Mouse (Mus musculus) midbrain, postnatal 0 days (tissue): ENCODE measurements around the gene Olfr5. TPM values are rescaled to one million over a fixed set of nuclear protein-coding genes. Genes with fewer than 3 reads are reported as not detected.

Experiments
- ATAC-seq: fragments of 200-750 bp; cut with Nextera tagmentation; 2 replicates; pipeline ENCODE4 v1.8.0; 2017; ENCODE audit warnings: moderate number of reproducible peaks, mild to moderate bottlenecking, moderate TSS enrichment, moderate library complexity; ENCODE audit not compliant: low FRiP score
- DNase-seq: peaks from one replicate; pipeline ENCODE4 v3.0.0-alpha.2; 2015; ENCODE audit warnings: low spot score
- H3K27ac ChIP-seq: fragments of 300-500 bp; sonication (generic); 2 replicates; pipeline ENCODE4 v1.5.1; 2014; ENCODE audit warnings: low read depth, mild to moderate bottlenecking, low read length, mixed read lengths
- H3K27me3 ChIP-seq: fragments of 300-500 bp; sonication (generic); 2 replicates; pipeline ENCODE4 v1.6.1; 2014; ENCODE audit warnings: low read length, control low read depth, mixed read lengths; ENCODE audit not compliant: insufficient read depth
- H3K36me3 ChIP-seq: fragments of 300-500 bp; sonication (generic); 2 replicates; pipeline ENCODE4 v1.6.1; 2014; ENCODE audit warnings: low read length, control low read depth, mixed read lengths; ENCODE audit not compliant: insufficient read depth
- H3K4me1 ChIP-seq: fragments of 300-500 bp; sonication (generic); 2 replicates; pipeline ENCODE4 v1.6.1; 2014; ENCODE audit warnings: mild to moderate bottlenecking, control low read depth, antibody characterized with exemption, low read length, mixed read lengths; ENCODE audit not compliant: insufficient read depth
- H3K4me2 ChIP-seq: fragments of 300-500 bp; sonication (generic); 2 replicates; pipeline ENCODE4 v1.6.1; 2014; ENCODE audit warnings: low read depth, mild to moderate bottlenecking, low read length, mixed read lengths; ENCODE audit not compliant: poor library complexity, severe bottlenecking
- H3K4me3 ChIP-seq: fragments of 300-500 bp; sonication (generic); 2 replicates; pipeline ENCODE4 v1.5.1; 2014; ENCODE audit warnings: low read depth, mild to moderate bottlenecking, low read length, moderate library complexity
- H3K9ac ChIP-seq: fragments of 300-500 bp; sonication (generic); replicated peaks from 2 replicates; pipeline ENCODE4 v1.6.1; 2014; ENCODE audit warnings: mild to moderate bottlenecking, low read length, moderate library complexity, mixed read lengths; ENCODE audit not compliant: poor library complexity, severe bottlenecking
- H3K9me3 ChIP-seq: fragments of 300-500 bp; sonication (generic); 2 replicates; pipeline ENCODE4 v1.6.1; 2016; ENCODE audit warnings: low read length, control low read depth
- CTCF ChIP-seq: IDR thresholded peaks from 2 replicates; pipeline ENCODE4 v1.5.1; 2016; ENCODE audit warnings: antibody characterized with exemption, mild to moderate bottlenecking
- WGBS: fragments of 180-500 bp; shearing (Covaris S2); extraction: QIAGEN DNeasy Blood & Tissue Kit; methylation state at CpG from one replicate; pipeline ENCODE4 v1.1.7; 2014; 5-methylcytosine and 5-hydroxymethylcytosine counted together
- polyA plus RNA-seq: library from polyadenylated mRNA; unstranded; fragments of >200 nt; fragmentation: Nextera tagmentation; extraction: Ambion mirVana; gene quantifications from 2 replicates; pipeline ENCODE4 v1.2.1, GENCODE M21; 2015
- total RNA-seq: library from RNA; depleted of rRNA; stranded (reverse); fragments of >200 nt; gene quantifications from 2 replicates; pipeline ENCODE4 v1.2.3, GENCODE M21; 2014; rRNA removed

Olfr5 gene
- total and polyA plus RNA-seq, 2 experiments from 2014 or later: not detected

GRCm38 (mm10) chr7:6441173-6441572 lies 45.6 kb downstream of the Olfr5 start:
- WGBS: 40% methylated on average over 2 of the region's 2 CpGs
- ATAC-seq: no peak
- no peak overlapping the region for H3K9ac ChIP-seq
- H3K4me2 ChIP-seq: no peak overlapping the region
- no peak overlapping the region for H3K27ac ChIP-seq
- no peak overlapping the region for H3K4me3 ChIP-seq
- no peak for TF ChIP-seq CTCF
- no peaks in the 10 kb centered on the region for H3K9me3 ChIP-seq
- no peak for DNase-seq
- H3K36me3 ChIP-seq: no peaks in the 10 kb centered on the region
- H3K4me1 ChIP-seq: no peaks in the 10 kb centered on the region
- no peaks in the 10 kb centered on the region for H3K27me3 ChIP-seq

GRCm38 (mm10) chr7:6438388-6438787 lies 48.4 kb downstream of the Olfr5 start, which contains the start of gene Olfr1344:
Gene Olfr1344 (plus strand): TSS chr7:6438688.
- no peak for TF ChIP-seq CTCF
- DNase-seq: no peak
- Histone ChIP-seq H3K9ac (no peak within 1 kb of the TSS), H3K4me1 (no peaks in the 10 kb centered on the region), H3K9me3 (no peaks in the 10 kb centered on the region), H3K27ac (no peak within 1 kb of the TSS), H3K4me2 (no peak within 1 kb of the TSS), H3K4me3 (no peak within 1 kb of the TSS), H3K27me3 (no peaks in the 10 kb centered on the region), H3K36me3 (no peaks in the 10 kb centered on the region)
- no peak for ATAC-seq
- WGBS: 82% methylated on average over 3 of the region's 3 CpGs

GRCm38 (mm10) chr7:6430342-6430741 lies 56.4 kb downstream of the Olfr5 start:
- no peaks in the 10 kb centered on the region for H3K27me3 ChIP-seq
- no peak overlapping the region for H3K4me2 ChIP-seq
- TF ChIP-seq CTCF: peak; percentile 54
- WGBS: 35% methylated on average over 2 of the region's 2 CpGs
- H3K4me1 ChIP-seq: no peaks in the 10 kb centered on the region
- no peak overlapping the region for H3K4me3 ChIP-seq
- peak; percentile 20 for DNase-seq
- H3K9me3 ChIP-seq: peaks cover 5% of the 10 kb centered on the region; the same call in 1 of the 2 replicates
- ATAC-seq: no peak
- peaks cover 13% of the 10 kb centered on the region; the same call in 1 of the 2 replicates for H3K36me3 ChIP-seq
- H3K9ac ChIP-seq: no peak overlapping the region
- no peak overlapping the region for H3K27ac ChIP-seq

GRCm38 (mm10) chr7:6429381-6429780 lies 57.4 kb downstream of the Olfr5 start:
- no peak for DNase-seq

More at GRCm38 (mm10) chr7:6429381-6429780, 57.4 kb downstream of the Olfr5 start:
- peak; percentile 37 for TF ChIP-seq CTCF
- peaks cover 5% of the 10 kb centered on the region; the same call in 1 of the 2 replicates for H3K9me3 ChIP-seq
- no peaks in the 10 kb centered on the region for H3K4me1 ChIP-seq
- no peak for ATAC-seq
- no peak overlapping the region for H3K4me3 ChIP-seq
- H3K36me3 ChIP-seq: peaks cover 13% of the 10 kb centered on the region; the same call in 1 of the 2 replicates
- no peak overlapping the region for H3K9ac ChIP-seq
- H3K27ac ChIP-seq: no peak overlapping the region
- H3K27me3 ChIP-seq: no peaks in the 10 kb centered on the region
- WGBS: 82% methylated on average over 3 of the region's 3 CpGs
- H3K4me2 ChIP-seq: no peak overlapping the region

Other genes with a start within 250 kb of the Olfr5 start
- not detected in 2 replicates for gene Epp13, start 234.2 kb downstream of the Olfr5 start, total RNA-seq
- 0.39 TPM in 1 of 2 replicates, not detected in the other for gene Epp13, start 234.2 kb downstream of the Olfr5 start, polyA plus RNA-seq
- gene Zfp667, start 200.4 kb downstream of the Olfr5 start, total RNA-seq: 5.2 and 7.1 TPM in 2 replicates
- gene Zfp667, start 200.4 kb downstream of the Olfr5 start, polyA plus RNA-seq: 11.0 and 12.4 TPM in 2 replicates
- gene Zfp583, start 155.7 kb downstream of the Olfr5 start, total RNA-seq: 6.7 and 9.9 TPM in 2 replicates
- gene Zfp583, start 155.7 kb downstream of the Olfr5 start, polyA plus RNA-seq: 15.2 and 16.5 TPM in 2 replicates
- gene Gm3854, start 143.2 kb downstream of the Olfr5 start, total RNA-seq: 3.4 and 5.0 TPM in 2 replicates
- 4.5 and 5.6 TPM in 2 replicates for gene Gm3854, start 143.2 kb downstream of the Olfr5 start, polyA plus RNA-seq
- 2.6 and 4.7 TPM in 2 replicates for gene Zfp78, start 123.7 kb downstream of the Olfr5 start, total RNA-seq
- gene Zfp78, start 123.7 kb downstream of the Olfr5 start, polyA plus RNA-seq: 3.3 and 4.3 TPM in 2 replicates
- 14.8 and 16.5 TPM in 2 replicates for gene Zfp28, start 103.6 kb downstream of the Olfr5 start, total RNA-seq
- gene Zfp28, start 103.6 kb downstream of the Olfr5 start, polyA plus RNA-seq: 16.4 and 19.5 TPM in 2 replicates
- gene Smim17, start 88.2 kb downstream of the Olfr5 start, total RNA-seq: 19.6 and 21.8 TPM in 2 replicates
- 6.3 and 7.4 TPM in 2 replicates for gene Smim17, start 88.2 kb downstream of the Olfr5 start, polyA plus RNA-seq
- gene Gm20715, start 76.7 kb downstream of the Olfr5 start, total RNA-seq: 0.47 and 0.77 TPM in 2 replicates
- not detected in 2 replicates for gene Gm20715, start 76.7 kb downstream of the Olfr5 start, polyA plus RNA-seq
- gene Olfr1344, start 48.3 kb downstream of the Olfr5 start, total RNA-seq: 0.47 and 5.2 TPM in 2 replicates
- gene Olfr1344, start 48.3 kb downstream of the Olfr5 start, polyA plus RNA-seq: 0.28 and 0.36 TPM in 2 replicates
- not detected in 2 replicates for gene Olfr1336, start 30.8 kb downstream of the Olfr5 start, total RNA-seq
- not detected in 2 replicates for gene Olfr1336, start 30.8 kb downstream of the Olfr5 start, polyA plus RNA-seq
- gene Olfr1346, start 19.8 kb downstream of the Olfr5 start, total RNA-seq: not detected in 2 replicates
- gene Olfr1346, start 19.8 kb downstream of the Olfr5 start, polyA plus RNA-seq: not detected in 2 replicates
- gene Olfr1347, start 12.8 kb upstream of the Olfr5 start, total RNA-seq: not detected in 2 replicates
- not detected in 2 replicates for gene Olfr1347, start 12.8 kb upstream of the Olfr5 start, polyA plus RNA-seq
- gene Olfr1348, start 21.8 kb upstream of the Olfr5 start, total RNA-seq: not detected in 2 replicates
- not detected in 2 replicates for gene Olfr1348, start 21.8 kb upstream of the Olfr5 start, polyA plus RNA-seq
- not detected in 2 replicates for gene Olfr1349, start 36.0 kb upstream of the Olfr5 start, total RNA-seq
- not detected in 2 replicates for gene Olfr1349, start 36.0 kb upstream of the Olfr5 start, polyA plus RNA-seq
- not detected in 2 replicates for gene Olfr1350, start 77.9 kb upstream of the Olfr5 start, total RNA-seq
- gene Olfr1350, start 77.9 kb upstream of the Olfr5 start, polyA plus RNA-seq: not detected in 2 replicates
- gene Zim1, start 209.5 kb upstream of the Olfr5 start, total RNA-seq: 32.8 and 47.4 TPM in 2 replicates
- gene Zim1, start 209.5 kb upstream of the Olfr5 start, polyA plus RNA-seq: 9.0 and 10.0 TPM in 2 replicates
- gene Peg3, start 243.5 kb upstream of the Olfr5 start, total RNA-seq: 150 and 171 TPM in 2 replicates
- 74.5 and 92.9 TPM in 2 replicates for gene Peg3, start 243.5 kb upstream of the Olfr5 start, polyA plus RNA-seq
- 101 and 117 TPM in 2 replicates for gene Usp29, start 243.6 kb upstream of the Olfr5 start, total RNA-seq
- 33.2 and 43.3 TPM in 2 replicates for gene Usp29, start 243.6 kb upstream of the Olfr5 start, polyA plus RNA-seq